Mouse (Mus musculus) thymus, adult 2 months (tissue): Measurements from ENCODE around the gene Prkag2. TPM values are rescaled to one million over a fixed set of nuclear protein-coding genes. Genes with fewer than 3 reads are reported as not detected.

Source experiments
- DNase-seq: peaks from one replicate; pipeline ENCODE4 v3.0.0; 2021
- H3K27ac ChIP-seq: fragments of 200-500 bp; 2 replicates; pipeline ENCODE4 v1.5.1; 2012; ENCODE audit warnings: low read length, control low read depth; ENCODE audit not compliant: control insufficient read depth, insufficient read depth
- H3K27me3 ChIP-seq: fragments of 200-500 bp; 2 replicates; pipeline ENCODE4 v1.6.1; 2012; ENCODE audit warnings: mild to moderate bottlenecking, low read length, moderate library complexity, mixed read lengths; ENCODE audit not compliant: control insufficient read depth, insufficient read depth
- H3K36me3 ChIP-seq: fragments of 200-500 bp; 2 replicates; pipeline ENCODE4 v1.6.1; 2012; ENCODE audit warnings: mild to moderate bottlenecking, low read length, moderate library complexity; ENCODE audit not compliant: control insufficient read depth, insufficient read depth
- H3K4me1 ChIP-seq: fragments of 200-500 bp; replicated peaks from 2 replicates; pipeline ENCODE4 v1.6.1; 2012; ENCODE audit warnings: low read length; ENCODE audit not compliant: control insufficient read depth, insufficient read depth
- H3K4me3 ChIP-seq: fragments of 200-500 bp; 2 replicates; pipeline ENCODE4 v1.5.1; 2012; ENCODE audit warnings: mild to moderate bottlenecking, low read length, control low read depth, moderate library complexity; ENCODE audit not compliant: control insufficient read depth, insufficient read depth
- CTCF ChIP-seq: fragments of 200-500 bp; IDR thresholded peaks from 2 replicates; pipeline ENCODE4 v1.5.1; 2012; ENCODE audit warnings: mild to moderate bottlenecking, control low read depth, low read length, moderate library complexity, borderline replicate concordance; ENCODE audit not compliant: control insufficient read depth, poor library complexity, insufficient read depth; ENCODE audit errors: extremely low read depth
- POLR2A ChIP-seq: fragments of 200-500 bp; IDR thresholded peaks from 2 replicates; pipeline ENCODE4 v1.6.1; 2012; ENCODE audit warnings: mild to moderate bottlenecking, low read length, control low read depth, moderate library complexity; ENCODE audit not compliant: control insufficient read depth, poor library complexity, insufficient read depth; ENCODE audit errors: extremely low read depth
- WGBS: fragments of 180-500 bp; shearing (Covaris S2); methylation state at CpG from one replicate; pipeline ENCODE4 v1.1.7; 2018; 5-methylcytosine and 5-hydroxymethylcytosine counted together
- polyA plus RNA-seq: library from polyadenylated mRNA; depleted of rRNA; stranded (reverse); fragments of >200 nt; gene quantifications from 2 replicates; pipeline ENCODE4 v1.2.3, GENCODE M21; 2012

Prkag2 gene
- polyA plus RNA-seq, 1 experiment, result 23.5 TPM

- no peak overlapping the region for H3K4me3 ChIP-seq
- H3K27ac ChIP-seq, result no peak overlapping the region
- no peaks in the 10 kb centered on the region for H3K27me3 ChIP-seq
- WGBS, result 86% methylated on average over 6 of the region's 6 CpGs
- TF ChIP-seq POLR2A (no peak), CTCF (no peak)
- no peak for DNase-seq
- no peaks in the 10 kb centered on the region for H3K36me3 ChIP-seq
- H3K4me1 ChIP-seq, result peaks cover 4% of the 10 kb centered on the region; the same call in 1 of the 2 replicates
These were observed 33.3 kb downstream of the Prkag2 start for GRCm38 (mm10) chr5:25067122-25067521.

GRCm38 (mm10) chr5:25064270-25065232, 35.9 kb downstream of the Prkag2 start:
- no peak overlapping the region for H3K27ac ChIP-seq
- TF ChIP-seq CTCF (no peak), POLR2A (no peak)
- H3K4me1 ChIP-seq, result peaks cover 4% of the 10 kb centered on the region; the same call in 1 of the 2 replicates
- no peaks in the 10 kb centered on the region for H3K27me3 ChIP-seq
- DNase-seq, result no peak
- no peak overlapping the region for H3K4me3 ChIP-seq
- 71% methylated on average over 8 of the region's 8 CpGs for WGBS
- no peaks in the 10 kb centered on the region for H3K36me3 ChIP-seq

GRCm38 (mm10) chr5:25062506-25063132, 37.8 kb downstream of the Prkag2 start:
- H3K36me3 ChIP-seq, result no peaks in the 10 kb centered on the region
- TF ChIP-seq CTCF (no peak), POLR2A (no peak)
- WGBS, result 65% methylated on average over 17 of the region's 17 CpGs
- no peak overlapping the region for H3K4me3 ChIP-seq
- H3K27ac ChIP-seq, result no peak overlapping the region
- DNase-seq, result no peak
- H3K27me3 ChIP-seq, result no peaks in the 10 kb centered on the region
- peaks cover 4% of the 10 kb centered on the region; the same call in 1 of the 2 replicates for H3K4me1 ChIP-seq

- Histone ChIP-seq H3K4me3 (no peak overlapping the region), H3K27me3 (no peaks in the 10 kb centered on the region), H3K27ac (no peak overlapping the region), H3K36me3 (no peaks in the 10 kb centered on the region), H3K4me1 (peaks cover 4% of the 10 kb centered on the region; the same call in 1 of the 2 replicates)
- TF ChIP-seq POLR2A (no peak), CTCF (no peak)
- no peak for DNase-seq
- WGBS, result 89% methylated on average over 21 of the region's 21 CpGs
These were observed 41.3 kb downstream of the Prkag2 start for GRCm38 (mm10) chr5:25058853-25059741.

GRCm38 (mm10) chr5:25058417-25058816, 42.0 kb downstream of the Prkag2 start:
- Histone ChIP-seq H3K27me3 (no peaks in the 10 kb centered on the region), H3K4me3 (no peak overlapping the region), H3K4me1 (peaks cover 4% of the 10 kb centered on the region; the same call in 1 of the 2 replicates), H3K27ac (no peak overlapping the region), H3K36me3 (no peaks in the 10 kb centered on the region)
- no peak for DNase-seq
- TF ChIP-seq CTCF (no peak), POLR2A (no peak)
- WGBS, result 75% methylated on average over 7 of the region's 7 CpGs
